Mouse (Mus musculus) ES-E14 (cell line): ENCODE measurements at regions not wholly inside any gene's neighbourhood (a gene's known extent, or its start where the extent isn't known, plus 50 kb on each side); places are given as distances from the start of the nearest gene placed in this dataset.

ENCODE experiments used
- DNase-seq: peaks from one replicate; pipeline ENCODE4 v3.0.0-alpha.2; 2013; ENCODE audit warnings: low read depth, low spot score
- H3K27ac ChIP-seq: 2 replicates; pipeline ENCODE4 v1.5.1; 2012; ENCODE audit warnings: low read depth, mild to moderate bottlenecking, low read length, moderate library complexity, mixed read lengths; ENCODE audit not compliant: poor library complexity, insufficient read depth, severe bottlenecking
- H3K36me3 ChIP-seq: 2 replicates; pipeline ENCODE4 v1.6.1; 2012; ENCODE audit warnings: mild to moderate bottlenecking, low read length, moderate library complexity, mixed read lengths; ENCODE audit not compliant: control insufficient read depth, poor library complexity, insufficient read depth, severe bottlenecking
- H3K4me1 ChIP-seq, 2 experiments: fragments of 150-350 bp in 1 of 2; sonication (generic) in 1 of 2; 2 replicates each; pipeline ENCODE4 v1.6.1; 2012; ENCODE audit warnings: low read length in 2 of 2, mild to moderate bottlenecking in 1 of 2, mixed read lengths in 1 of 2; ENCODE audit not compliant: control insufficient read depth in 2 of 2, insufficient read depth in 2 of 2, poor library complexity in 1 of 2
- H3K4me3 ChIP-seq, 2 experiments: fragments of 150-350 bp in 1 of 2; sonication (generic) in 1 of 2; 2 replicates each; pipeline ENCODE4 v1.5.1; 2012; ENCODE audit warnings: low read length in 2 of 2, low read depth in 1 of 2, mild to moderate bottlenecking in 1 of 2, mixed read lengths in 1 of 2; ENCODE audit not compliant: insufficient read depth in 1 of 2, poor library complexity in 1 of 2, severe bottlenecking in 1 of 2
- H3K9ac ChIP-seq: 2 replicates; pipeline ENCODE4 v1.6.1; 2012; ENCODE audit warnings: low read depth, mild to moderate bottlenecking, low read length, mixed read lengths; ENCODE audit not compliant: poor library complexity, insufficient read depth, severe bottlenecking
- H3K9me3 ChIP-seq: fragments of 150-350 bp; sonication (generic); 2 replicates; pipeline ENCODE4 v1.6.1; 2012; ENCODE audit warnings: low read depth, mild to moderate bottlenecking, low read length; ENCODE audit not compliant: control insufficient read depth, insufficient read depth
- CHD2 ChIP-seq: IDR thresholded peaks from 2 replicates; pipeline ENCODE4 v1.6.1; 2014; ENCODE audit warnings: mild to moderate bottlenecking, low read depth, low read length, inconsistent platforms
- MAFK ChIP-seq: IDR thresholded peaks from 2 replicates; pipeline ENCODE4 v1.6.1; 2014; ENCODE audit warnings: mild to moderate bottlenecking, low read depth, low read length, inconsistent platforms; ENCODE audit not compliant: insufficient read depth
- in situ Hi-C, 2 experiments: fragments of 600-800 bp; cut with MboI; formaldehyde crosslinking; loops; one replicate each; pipeline ENCODE4 v1.15.1; 2025; ENCODE audit warnings: low sequenced_read_pairs in 2 of 2, inconsistent platforms in 1 of 2; ENCODE audit not compliant: unreplicated experiment in 2 of 2

DNA sequence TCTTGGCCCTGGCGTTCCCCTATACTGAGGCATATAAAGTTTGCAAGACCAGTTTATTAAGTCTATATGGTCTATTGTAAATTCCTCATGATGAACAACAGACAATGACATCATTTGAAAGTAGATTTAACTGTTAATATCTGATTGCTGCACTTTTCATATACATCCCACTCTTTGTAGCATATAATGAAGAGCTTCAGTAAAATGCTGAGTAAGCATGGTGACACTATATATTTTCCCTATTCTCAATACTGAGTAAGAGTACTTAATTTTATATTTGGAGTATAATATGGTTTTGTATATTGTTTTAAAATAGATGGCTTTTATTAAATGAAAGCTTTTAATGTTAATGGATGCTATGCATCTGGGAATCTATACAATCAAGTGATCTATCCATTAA, 1894.1 kb downstream of the Poteg start:
- no peaks in the 10 kb centered on the region for H3K4me1 ChIP-seq
- H3K9me3 ChIP-seq = no peaks in the 10 kb centered on the region
- TF ChIP-seq MAFK = peak; percentile 74
- no peak for TF ChIP-seq CHD2
- no peak overlapping the region for H3K27ac ChIP-seq
- DNase-seq = no peak
- H3K36me3 ChIP-seq = no peaks in the 10 kb centered on the region
- H3K9ac ChIP-seq = no peak overlapping the region
- H3K4me3 ChIP-seq = no peak overlapping the region
- in situ Hi-C loops = no loop called here
